Mouse (Mus musculus) ES-CJ7 (cell line): ENCODE measurements around the gene Pakap.

Source experiments
- DNase-seq: peaks from one replicate; pipeline ENCODE4 v3.0.0; 2011; ENCODE audit warnings: low read depth, low spot score

Pakap gene

GRCm38 (mm10) chr4:57837089-57837488, 269.1 kb downstream of the Pakap start:
- DNase-seq = no peak

GRCm38 (mm10) chr4:57839343-57839742, 271.4 kb downstream of the Pakap start:
- DNase-seq = no peak

GRCm38 (mm10) chr4:57841911-57842310, 273.9 kb downstream of the Pakap start:
- peak; percentile 97 for DNase-seq

GRCm38 (mm10) chr4:57842472-57843305, 274.7 kb downstream of the Pakap start:
- peak; percentile 49 for DNase-seq

- DNase-seq = peak; percentile 81
Measured at GRCm38 (mm10) chr4:57845031-57845431, 277.1 kb downstream of the Pakap start.

GRCm38 (mm10) chr4:57845541-57846210, 277.7 kb downstream of the Pakap start:
- DNase-seq = peak; percentile 34

- no peak for DNase-seq
Measured at GRCm38 (mm10) chr4:57846381-57846990, 278.5 kb downstream of the Pakap start.

- DNase-seq = peak; percentile 64
Measured at GRCm38 (mm10) chr4:57846991-57847422, 279.0 kb downstream of the Pakap start.

- DNase-seq = no peak
Measured at GRCm38 (mm10) chr4:57847676-57848075, 279.7 kb downstream of the Pakap start.

GRCm38 (mm10) chr4:57849465-57849864, 281.5 kb downstream of the Pakap start:
- DNase-seq = no peak

- DNase-seq = peak; percentile 39
Measured at GRCm38 (mm10) chr4:57851731-57852130, 283.8 kb downstream of the Pakap start.

- DNase-seq = peak; percentile 36
Measured at GRCm38 (mm10) chr4:57852461-57853040, 284.6 kb downstream of the Pakap start.

GRCm38 (mm10) chr4:57854181-57854580, 286.2 kb downstream of the Pakap start:
- DNase-seq = no peak

GRCm38 (mm10) chr4:57855281-57855941, 287.4 kb downstream of the Pakap start:
- DNase-seq = no peak

GRCm38 (mm10) chr4:57856673-57857072, 288.7 kb downstream of the Pakap start:
- no peak for DNase-seq

GRCm38 (mm10) chr4:57860204-57860611, 292.2 kb downstream of the Pakap start:
- DNase-seq = no peak

GRCm38 (mm10) chr4:57861166-57861565, 293.2 kb downstream of the Pakap start:
- DNase-seq = peak; percentile 50

GRCm38 (mm10) chr4:57861856-57862255, 293.9 kb downstream of the Pakap start:
- DNase-seq = no peak

GRCm38 (mm10) chr4:57862269-57862986, 294.4 kb downstream of the Pakap start:
- no peak for DNase-seq

- DNase-seq = no peak
Measured at GRCm38 (mm10) chr4:57866088-57866487, 298.1 kb downstream of the Pakap start.

- DNase-seq = no peak
Measured at GRCm38 (mm10) chr4:57866990-57867389, 299.0 kb downstream of the Pakap start.
